Mouse (Mus musculus) heart, adult 2 months (tissue): Measurements from ENCODE around the gene Cspg4. TPM values are rescaled to one million over a fixed set of nuclear protein-coding genes. Genes with fewer than 3 reads are reported as not detected.

Experiments
- DNase-seq, 2 experiments: peaks; one replicate each; pipeline ENCODE4 v3.0.0; 2021
- H3K27ac ChIP-seq: fragments of 200-600 bp; 2 replicates; pipeline ENCODE4 v1.8.1; 2022
- H3K27me3 ChIP-seq: fragments of 200-500 bp; 2 replicates; pipeline ENCODE4 v1.6.1; 2012; ENCODE audit warnings: mild to moderate bottlenecking, low read length, inconsistent platforms, mixed read lengths; ENCODE audit not compliant: control insufficient read depth, insufficient read depth
- H3K36me3 ChIP-seq: fragments of 200-500 bp; 2 replicates; pipeline ENCODE4 v1.6.1; 2012; ENCODE audit warnings: low read length, inconsistent platforms; ENCODE audit not compliant: control insufficient read depth, insufficient read depth
- H3K4me1 ChIP-seq: fragments of 200-500 bp; 2 replicates; pipeline ENCODE4 v1.6.1; 2011; ENCODE audit warnings: low read length; ENCODE audit not compliant: control insufficient read depth, insufficient read depth
- H3K4me3 ChIP-seq: fragments of 200-600 bp; 2 replicates; pipeline ENCODE4 v1.8.1; 2022
- H3K79me2 ChIP-seq: fragments of 200-500 bp; replicated peaks from 2 replicates; pipeline ENCODE4 v1.6.1; 2012; ENCODE audit warnings: mild to moderate bottlenecking, inconsistent platforms, low read length, moderate library complexity, mixed read lengths; ENCODE audit not compliant: control insufficient read depth, insufficient read depth
- H3K9ac ChIP-seq: fragments of 200-500 bp; 2 replicates; pipeline ENCODE4 v1.6.1; 2012; ENCODE audit warnings: low read depth, mild to moderate bottlenecking, control low read depth, inconsistent platforms, low read length, mixed read lengths
- CTCF ChIP-seq: fragments of 200-600 bp; IDR thresholded peaks from 2 replicates; pipeline ENCODE4 v1.8.1; 2022; ENCODE audit warnings: antibody characterized with exemption, mild to moderate bottlenecking, moderate library complexity
- EP300 ChIP-seq: fragments of 200-500 bp; IDR thresholded peaks from 2 replicates; pipeline ENCODE4 v1.6.1; 2011; ENCODE audit warnings: low read depth, low read length, control low read depth; ENCODE audit not compliant: insufficient read depth
- POLR2A ChIP-seq: fragments of 200-500 bp; IDR thresholded peaks from 2 replicates; pipeline ENCODE4 v1.6.1; 2011; ENCODE audit warnings: mild to moderate bottlenecking, low read depth, low read length, control low read depth; ENCODE audit not compliant: insufficient read depth
- WGBS: fragments of 180-500 bp; shearing (Covaris S2); methylation state at CpG from one replicate; pipeline ENCODE4 v1.1.7; 2018; 5-methylcytosine and 5-hydroxymethylcytosine counted together
- intact Hi-C: fragments of 180-260 bp; cut with DNase I; formaldehyde crosslinking; loops from one replicate; pipeline ENCODE4 v1.15.1; 2025
- polyA plus RNA-seq: library from polyadenylated mRNA; depleted of rRNA; stranded (reverse); fragments of >200 nt; gene quantifications from 2 replicates; pipeline ENCODE4 v1.2.3, GENCODE M21; 2012
- total RNA-seq, 2 experiments: library from RNA; stranded (reverse); gene quantifications; 2 replicates each; pipeline ENCODE4 v1.2.3; 2021

Gene Cspg4
- total and polyA plus RNA-seq, 3 experiments: 12.7 to 15.7 (median 13.7) TPM

DNA sequence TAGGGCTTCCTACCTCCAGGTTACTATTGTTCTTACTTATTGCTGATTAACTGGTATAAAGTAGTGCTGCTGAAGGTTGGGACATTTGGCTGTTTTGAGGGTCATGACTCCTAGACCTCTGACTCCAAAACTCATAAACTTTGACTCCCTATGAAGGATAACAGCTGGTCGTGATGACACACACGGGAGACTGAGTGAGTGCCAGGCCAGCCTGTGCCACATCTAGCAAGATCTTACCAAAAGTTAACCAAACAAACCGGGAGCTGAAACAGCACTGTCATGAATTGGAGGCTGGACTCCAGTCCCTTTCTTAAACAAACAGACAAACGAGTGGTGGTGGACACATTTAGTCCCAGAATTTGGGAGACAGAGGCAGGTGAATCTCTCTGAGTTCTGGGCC, 64.7 kb downstream of the Cspg4 start:
- Histone ChIP-seq H3K36me3 (no peaks in the 10 kb centered on the region), H3K27me3 (no peaks in the 10 kb centered on the region), H3K79me2 (no peaks in the 10 kb centered on the region), H3K4me1 (peaks cover 11% of the 10 kb centered on the region), H3K27ac (no peak overlapping the region), H3K4me3 (no peak overlapping the region), H3K9ac (no peak overlapping the region)
- TF ChIP-seq CTCF: no peak
- no peak for TF ChIP-seq EP300
- TF ChIP-seq POLR2A: no peak
- 68% methylated on average over 4 of the region's 4 CpGs for WGBS
- no peak for DNase-seq
- intact Hi-C loops: loop anchor here (2.0 to 5.0 kb wide), 2 partner anchors 143 to 201 kb away; partner anchors contain the start of genes Man2c1 and Sin3a

GRCm38 (mm10) chr9:56930556-56930955, 65.7 kb downstream of the Cspg4 start:
- Histone ChIP-seq H3K9ac (no peak overlapping the region), H3K4me1 (peaks cover 4% of the 10 kb centered on the region), H3K36me3 (no peaks in the 10 kb centered on the region), H3K27me3 (no peaks in the 10 kb centered on the region), H3K79me2 (no peaks in the 10 kb centered on the region), H3K4me3 (no peak overlapping the region), H3K27ac (no peak overlapping the region)
- DNase-seq: no peak
- intact Hi-C loops: loop anchor here (10.0 kb wide), 2 partner anchors 64 to 594 kb away; partner anchors contain the start of genes Cox5a and Ptpn9
- WGBS: 42% methylated on average over 1 of the region's 1 CpGs
- TF ChIP-seq EP300: no peak
- no peak for TF ChIP-seq CTCF
- no peak for TF ChIP-seq POLR2A

DNA sequence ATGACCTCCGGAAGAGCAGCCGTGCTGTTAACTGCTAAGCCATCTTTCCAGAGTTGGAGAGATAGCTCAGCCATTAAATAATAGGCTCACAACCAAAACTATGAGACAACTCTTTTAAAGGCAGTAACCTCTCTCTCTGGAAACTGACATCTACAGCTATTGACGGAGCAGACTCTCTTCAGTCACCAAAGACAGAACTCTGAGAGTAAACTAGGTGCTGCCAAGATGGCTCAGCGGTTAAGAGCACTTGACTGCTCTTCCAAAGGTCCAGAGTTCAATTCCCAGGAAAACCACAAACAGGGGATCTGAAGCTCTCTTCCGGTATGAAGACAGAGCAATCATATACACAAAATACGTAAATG, 72.0 kb downstream of the Cspg4 start:
- Histone ChIP-seq H3K4me3 (peak overlapping the region; percentile 72), H3K27me3 (no peaks in the 10 kb centered on the region), H3K79me2 (no peaks in the 10 kb centered on the region), H3K4me1 (peaks cover 3% of the 10 kb centered on the region), H3K36me3 (peaks cover 4% of the 10 kb centered on the region; the same call in 1 of the 2 replicates), H3K9ac (no peak overlapping the region), H3K27ac (peak overlapping the region; percentile 92)
- DNase-seq: no peak
- intact Hi-C loops: loop anchor here (1.0 to 10.0 kb wide), 3 partner anchors 13 to 588 kb away; partner anchors contain the start of genes Cox5a, Ptpn9 and Snupn
- TF ChIP-seq EP300 (no peak), CTCF (no peak), POLR2A (no peak)
- WGBS: 11% methylated on average over 6 of the region's 6 CpGs

- H3K4me1 ChIP-seq: peaks cover 3% of the 10 kb centered on the region
- H3K27ac ChIP-seq: peak within 1 kb of the TSS; percentile 92
- no peaks in the 10 kb centered on the region for H3K27me3 ChIP-seq
- peaks cover 4% of the 10 kb centered on the region; the same call in 1 of the 2 replicates for H3K36me3 ChIP-seq
- DNase-seq: peak; percentile 89 to 92
- no peaks in the 10 kb centered on the region for H3K79me2 ChIP-seq
- intact Hi-C loops: loop anchor here (1.0 to 10.0 kb wide), 3 partner anchors 13 to 587 kb away; partner anchors contain the start of genes Cox5a, Ptpn9 and Snupn
- under 1% methylated on average over 73 of the region's 73 CpGs for WGBS
- TF ChIP-seq POLR2A (peak; percentile 92), CTCF (peak; percentile 47), EP300 (0 out of 2 replicates have a peak, but pooled peaks have one; percentile 68)
- H3K4me3 ChIP-seq: peak within 1 kb of the TSS; percentile 72
- peak within 1 kb of the TSS; percentile 86 for H3K9ac ChIP-seq
Measured at GRCm38 (mm10) chr9:56937223-56938160, 72.7 kb downstream of the Cspg4 start, which contains the start of gene Imp3. Gene Imp3, plus strand, starts transcription at chr9:56937475.

- intact Hi-C loops: loop anchor here (10.0 kb wide), 2 partner anchors 56 to 586 kb away; partner anchors contain the start of genes Cox5a and Ptpn9
- Histone ChIP-seq H3K27ac (peak overlapping the region; percentile 92), H3K27me3 (no peaks in the 10 kb centered on the region), H3K4me3 (peak overlapping the region; percentile 72), H3K79me2 (no peaks in the 10 kb centered on the region), H3K36me3 (peaks cover 4% of the 10 kb centered on the region; the same call in 1 of the 2 replicates), H3K4me1 (peaks cover 3% of the 10 kb centered on the region), H3K9ac (peak overlapping the region; percentile 52; the same call in 1 of the 2 replicates)
- TF ChIP-seq EP300 (no peak), CTCF (peak; percentile 22; the same call in 1 of the 2 replicates), POLR2A (peak; percentile 51; the same call in 1 of the 2 replicates)
- WGBS: 1% methylated on average over 7 of the region's 7 CpGs
- peak; percentile 23 to 36 for DNase-seq
Measured at GRCm38 (mm10) chr9:56938374-56938773, 73.5 kb downstream of the Cspg4 start.
